Mouse (Mus musculus): ENCODE data around the gene Col4a4.

Gene Col4a4

DNA sequence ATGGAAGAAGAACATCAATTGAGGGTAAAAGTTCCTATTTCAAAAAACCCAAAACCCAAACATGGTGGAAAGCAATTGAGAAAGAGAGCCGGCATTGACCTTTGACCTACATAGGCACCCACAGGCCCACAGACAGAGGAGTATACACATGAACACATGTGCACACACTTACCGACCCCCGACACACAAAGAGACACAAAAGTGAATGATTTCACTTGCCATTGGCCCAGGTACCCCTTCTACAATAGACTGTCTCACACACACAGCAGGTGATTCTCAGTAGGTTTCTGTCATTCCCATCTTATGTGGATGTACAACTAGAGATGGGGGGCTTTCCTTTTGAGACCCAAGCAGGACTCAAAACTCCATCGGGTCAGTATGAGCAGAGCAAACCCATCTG, 110.8 kb downstream of the Col4a4 start:
- DNase-seq (ENCODE audit: low spot score in 2 of 2) = no peak

DNA sequence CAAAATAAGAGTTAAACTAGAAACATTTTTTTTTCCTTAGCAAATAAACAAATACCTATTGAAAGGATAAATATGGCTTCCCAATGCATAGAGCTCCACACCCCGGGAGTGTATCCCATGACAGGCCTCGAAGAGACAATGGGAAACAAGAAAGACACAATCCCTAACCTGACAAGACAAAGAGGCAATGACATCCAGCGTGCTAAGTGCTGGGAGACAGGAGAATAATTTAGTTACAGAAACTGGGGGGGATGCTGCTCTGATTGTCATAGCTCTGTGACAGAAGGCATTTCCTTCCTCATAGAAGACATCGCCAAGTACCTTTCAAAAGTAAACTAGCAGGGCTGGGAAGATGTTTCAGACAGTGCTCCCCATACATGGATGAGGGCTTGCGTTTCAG, 111.4 kb downstream of the Col4a4 start:
- no peak for DNase-seq (ENCODE audit: low spot score in 2 of 2)

DNA sequence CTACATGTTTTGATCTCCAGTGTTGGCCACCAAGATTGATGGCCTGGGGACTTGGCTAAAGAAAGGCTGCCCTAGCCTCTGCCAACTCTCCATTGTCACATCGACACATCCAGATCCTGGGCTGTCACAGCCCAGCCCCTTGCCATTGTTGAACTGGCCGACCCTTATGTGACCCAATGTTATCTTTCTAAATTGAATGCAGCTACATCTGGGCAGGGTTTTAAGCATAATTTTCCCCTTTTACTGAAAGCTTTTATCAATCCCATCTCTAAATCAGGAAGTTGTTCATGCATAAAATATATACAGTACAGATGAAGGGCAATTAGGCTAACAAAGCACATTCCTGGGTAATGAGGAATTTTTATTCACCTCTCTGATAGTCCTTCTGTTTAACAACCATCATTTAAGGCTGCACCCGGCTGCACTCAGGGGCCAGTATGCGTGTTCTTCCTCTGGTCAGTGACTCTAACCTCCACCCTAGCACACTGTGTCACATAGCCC, 112.1 kb downstream of the Col4a4 start:
- DNase-seq (ENCODE audit: low spot score in 2 of 2) = no peak

DNA sequence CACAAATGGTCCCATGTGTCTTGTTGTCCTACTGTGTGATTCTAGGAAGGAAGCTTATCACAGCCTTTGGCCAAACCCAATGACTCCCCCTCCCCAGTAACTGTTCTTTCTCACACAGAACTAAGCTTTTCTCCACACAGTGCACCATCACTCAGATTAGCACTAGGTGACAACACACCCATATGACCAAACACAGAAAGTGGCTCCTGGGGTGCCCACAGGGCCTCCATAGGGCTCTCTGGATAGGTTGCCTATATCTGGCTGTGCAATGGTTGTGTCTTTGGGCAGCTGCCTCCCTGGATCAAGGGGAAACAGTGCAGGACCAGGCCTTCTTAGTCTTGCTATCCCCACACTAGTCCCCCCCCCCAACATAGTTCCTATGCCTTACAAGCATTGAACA, 113.2 kb downstream of the Col4a4 start:
- DNase-seq (ENCODE audit: low spot score in 2 of 2) = no peak

DNA sequence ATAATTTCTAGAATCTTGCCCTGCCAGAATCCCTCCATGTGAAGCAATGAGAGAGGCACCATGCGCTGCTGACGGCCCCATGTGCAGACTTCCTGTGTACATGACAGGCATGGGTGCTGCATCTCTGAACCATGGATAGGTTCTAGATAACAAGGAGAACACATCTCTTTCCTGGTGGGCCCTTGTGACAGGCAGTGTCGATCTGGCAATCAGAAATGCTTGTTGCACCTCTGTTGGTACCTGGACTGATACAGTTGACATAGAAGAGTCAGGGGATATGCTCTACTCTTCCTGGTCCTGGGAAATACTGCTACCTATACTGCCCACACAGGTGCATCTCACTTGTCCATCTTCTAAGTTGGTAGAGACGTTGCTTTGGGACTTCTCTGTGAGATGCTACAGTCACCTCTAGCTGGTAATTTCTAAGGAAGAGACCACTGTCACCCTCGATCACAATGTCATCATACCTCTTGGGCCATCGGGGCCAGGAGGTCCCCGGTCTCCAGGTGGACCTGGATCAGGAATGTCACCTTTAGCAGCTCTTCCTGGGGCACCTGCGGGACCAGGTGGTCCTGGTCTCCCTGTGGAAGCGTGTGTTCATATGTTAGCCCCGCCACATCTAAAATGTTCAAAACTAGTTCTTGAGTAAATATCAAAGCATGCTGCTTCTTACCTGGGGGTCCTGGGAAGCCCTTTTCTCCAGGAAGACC, 116.0 kb downstream of the Col4a4 start:
- no peak for DNase-seq (ENCODE audit: low spot score in 2 of 2)

DNA sequence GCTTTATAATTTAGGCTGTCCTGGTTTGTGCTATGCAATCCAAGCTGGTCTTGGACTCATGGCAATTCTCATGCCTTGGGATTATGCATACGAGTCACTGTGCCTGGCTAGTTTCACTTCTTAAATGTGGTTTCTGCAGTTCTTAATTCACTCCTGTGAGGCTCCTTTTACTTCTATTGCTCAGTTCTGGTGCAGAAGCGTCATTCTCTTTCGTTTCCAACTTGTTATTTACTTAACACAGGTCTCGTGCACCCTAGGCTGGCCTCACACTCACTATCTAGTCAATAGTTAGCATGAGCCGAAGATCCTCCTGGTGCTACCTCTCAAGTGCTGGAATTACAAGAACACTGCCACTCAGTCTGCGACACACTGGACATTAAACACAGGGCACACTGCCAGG, 117.8 kb downstream of the Col4a4 start:
- DNase-seq (ENCODE audit: low spot score in 2 of 2) = no peak

DNA sequence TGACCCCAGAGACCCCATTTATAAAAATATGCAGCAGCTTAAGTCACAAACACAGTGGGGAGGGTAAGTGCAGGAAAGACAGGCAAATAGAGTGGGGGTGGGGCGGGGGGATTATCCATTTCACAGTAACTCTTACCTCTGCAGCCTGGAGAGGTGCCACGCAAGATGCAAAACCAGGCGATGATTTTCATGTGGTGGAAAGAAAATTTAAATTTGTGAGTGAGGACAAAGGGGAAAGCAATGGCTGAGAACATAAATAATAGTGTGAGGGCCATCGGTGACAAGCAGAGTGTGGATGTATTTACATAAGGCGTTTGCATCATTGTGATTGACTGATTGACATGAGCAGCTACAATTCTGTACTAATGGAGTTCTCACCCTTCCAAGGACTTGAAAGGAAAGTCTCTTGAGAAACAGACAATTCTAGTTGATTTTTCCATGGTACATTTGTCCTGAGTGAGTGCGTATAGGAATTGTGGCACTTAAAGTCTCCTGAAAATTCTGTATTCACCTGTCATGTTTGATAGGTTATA, 121.3 kb downstream of the Col4a4 start:
- DNase-seq (ENCODE audit: low spot score in 2 of 2) = no peak

DNA sequence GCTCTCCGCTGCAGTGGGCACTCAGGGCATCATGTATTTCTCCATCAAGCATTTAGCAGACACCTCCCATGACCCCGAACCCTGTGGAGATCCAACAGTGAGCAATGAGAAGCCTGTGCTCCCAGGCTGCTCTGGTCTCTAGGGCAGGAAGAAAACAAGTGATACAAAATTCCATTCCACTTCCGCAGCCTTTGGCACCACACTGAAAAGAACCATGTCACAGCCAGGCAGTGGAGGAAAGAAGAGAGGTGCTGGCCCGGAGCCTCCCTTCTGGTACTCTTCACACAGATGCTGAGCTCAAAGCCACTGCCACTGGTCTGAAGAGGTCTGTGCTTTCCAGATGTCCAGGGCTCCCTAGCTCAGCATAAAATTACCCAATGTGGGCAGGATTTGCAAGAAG, 125.6 kb downstream of the Col4a4 start:
- no peak for DNase-seq (ENCODE audit: low spot score in 2 of 2)

DNA sequence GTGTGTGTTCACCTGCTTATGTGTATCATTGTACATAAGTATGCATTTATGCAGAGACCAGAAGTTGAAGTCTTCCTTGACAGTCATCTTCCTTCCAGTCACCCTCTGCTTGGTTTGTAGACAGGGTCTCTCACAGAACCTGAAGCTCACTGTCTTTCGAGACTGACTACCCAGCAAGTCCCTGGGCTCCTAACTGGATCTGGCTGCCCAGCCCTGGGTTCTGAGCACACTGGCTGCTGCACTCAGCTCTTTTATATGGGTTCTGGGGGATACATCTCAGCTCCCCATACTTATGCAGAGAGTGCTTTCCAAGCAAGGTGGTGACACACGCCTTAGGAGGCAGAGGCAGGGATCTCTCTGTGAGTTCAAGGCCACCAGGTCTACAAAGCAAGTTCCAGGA, 126.7 kb downstream of the Col4a4 start:
- no peak for DNase-seq (ENCODE audit: low spot score in 2 of 2)

DNA sequence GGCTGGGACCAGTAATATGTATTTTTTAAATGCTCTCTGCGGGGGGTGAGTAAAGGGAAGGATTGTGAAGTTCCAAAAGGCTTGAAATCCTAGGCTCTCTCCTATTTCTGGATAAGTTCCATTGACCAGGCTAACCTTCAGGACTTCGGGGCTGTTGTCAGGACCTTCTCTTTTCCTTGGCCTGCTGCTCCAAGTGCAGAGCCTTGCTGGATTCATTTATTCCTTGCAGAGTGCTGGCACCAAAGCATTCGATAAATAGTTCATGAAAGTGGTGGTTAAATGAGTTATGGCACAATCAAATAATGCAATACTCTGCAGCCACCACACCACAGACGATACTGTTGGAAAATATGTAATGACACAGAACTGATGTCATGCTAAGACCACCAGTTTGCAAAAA, 127.3 kb downstream of the Col4a4 start:
- DNase-seq (ENCODE audit: low spot score in 2 of 2) = no peak

DNA sequence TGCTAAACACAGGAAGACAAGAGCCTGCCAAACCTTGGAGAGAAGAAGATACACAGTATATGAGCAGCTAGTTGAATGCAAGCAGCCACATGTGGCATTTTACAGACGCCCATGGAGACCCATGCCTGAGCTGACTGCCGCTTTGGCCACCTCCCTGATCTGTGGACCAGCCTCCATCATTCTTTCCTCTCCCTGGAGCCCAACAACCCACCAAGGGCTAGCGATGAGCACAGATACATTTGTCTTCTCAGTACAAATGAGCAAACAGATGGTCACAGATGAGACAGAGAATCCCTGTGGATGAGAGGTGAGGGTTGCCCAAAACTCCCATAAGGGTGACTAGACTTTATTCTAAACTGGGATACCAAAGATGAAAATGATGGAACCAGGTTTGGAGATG, 132.6 kb downstream of the Col4a4 start:
- DNase-seq (ENCODE audit: low spot score in 2 of 2) = no peak

DNA sequence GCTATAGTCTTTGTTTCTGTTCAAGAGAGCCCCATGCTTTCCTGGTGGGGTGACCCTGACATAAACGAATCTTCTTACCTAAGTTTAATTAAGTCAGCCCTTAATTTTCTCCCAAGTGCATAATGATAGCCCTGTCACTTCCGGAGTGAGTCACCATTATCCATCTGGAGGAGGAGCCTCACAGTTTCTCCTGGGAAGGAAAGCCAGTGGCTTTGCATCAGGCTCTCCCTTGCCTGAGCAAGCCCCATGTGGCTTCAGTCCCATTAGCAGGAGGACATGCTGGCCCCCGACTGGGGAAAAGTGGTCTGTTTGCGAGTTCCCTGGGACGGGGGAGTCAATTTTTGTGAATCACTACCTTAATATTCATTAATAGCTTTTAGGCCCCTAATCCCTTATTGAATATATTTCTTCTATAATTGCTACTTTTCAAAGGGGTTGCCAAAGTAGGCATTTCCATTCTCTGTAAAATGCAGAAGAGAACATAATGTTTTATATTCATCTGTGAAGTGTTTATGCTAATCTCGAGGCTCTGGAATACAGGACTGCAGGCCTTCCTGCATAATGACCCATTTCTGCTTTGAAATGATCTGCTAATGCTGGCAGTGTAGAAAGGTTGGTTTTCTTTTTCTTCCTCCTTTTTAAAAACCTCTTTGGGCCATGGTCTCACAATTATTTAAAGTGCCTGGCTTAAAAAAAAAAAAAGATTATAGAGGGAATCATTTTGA, 134.6 kb downstream of the Col4a4 start:
- DNase-seq (ENCODE audit: low spot score in 2 of 2) = no peak

DNA sequence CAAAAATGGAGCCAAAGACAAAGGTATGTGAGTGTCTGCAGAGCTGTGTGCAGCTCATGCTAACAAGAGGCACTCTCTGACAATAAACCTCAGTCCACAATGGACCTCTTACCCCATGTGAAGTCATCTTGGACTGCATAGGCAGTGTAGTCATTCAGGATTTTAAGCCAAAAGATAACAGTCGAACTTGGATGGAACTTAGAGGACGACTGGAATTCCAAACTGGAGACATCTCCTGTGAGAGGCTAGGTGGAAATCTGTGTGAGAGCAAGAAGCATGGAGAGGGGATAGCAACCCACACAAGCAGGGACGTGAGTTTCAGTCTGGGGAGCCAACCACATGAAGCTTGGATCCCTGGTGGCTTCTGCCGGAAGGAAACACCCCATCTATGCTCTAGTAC, 136.8 kb downstream of the Col4a4 start:
- no peak for DNase-seq (ENCODE audit: low spot score in 2 of 2)

DNA sequence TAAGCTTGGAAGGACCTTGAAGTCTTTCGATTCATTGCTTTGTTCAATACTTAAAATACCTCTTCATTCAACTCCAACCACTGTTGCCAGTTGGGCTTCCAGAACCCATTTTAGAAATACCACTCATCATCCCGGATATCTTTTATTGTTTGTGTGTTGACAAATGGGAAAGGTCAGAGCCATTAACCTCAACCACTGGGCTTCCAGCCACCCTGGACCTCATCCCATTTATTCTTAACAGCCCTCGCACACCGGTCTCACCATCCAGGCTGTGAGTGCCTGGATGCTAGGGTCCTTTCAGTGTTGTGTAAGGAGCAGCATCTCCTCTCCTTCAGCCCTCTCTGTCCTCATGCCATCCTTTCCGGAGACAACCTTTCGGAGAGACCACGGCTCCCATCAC, 140.6 kb downstream of the Col4a4 start:
- no peak for DNase-seq (ENCODE audit: low spot score in 2 of 2)

DNA sequence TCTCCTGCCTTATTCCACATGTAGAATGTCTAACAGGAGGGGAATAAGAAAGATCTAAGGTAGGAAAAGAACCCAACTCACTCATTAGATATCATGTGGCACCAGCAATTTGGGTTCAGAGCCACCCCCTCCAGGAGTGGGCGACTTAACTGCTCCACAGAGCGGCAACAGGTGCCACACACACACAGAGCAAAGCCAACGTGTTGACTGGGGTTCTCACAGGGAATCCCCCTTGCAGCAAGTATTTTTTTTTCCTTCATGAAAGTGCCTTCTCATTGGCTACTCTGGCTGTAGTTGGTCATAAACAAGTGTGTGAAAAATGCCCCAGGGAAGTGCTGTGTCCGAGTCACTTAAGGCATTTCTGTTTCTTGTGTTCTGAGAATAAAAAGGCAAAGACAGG, 143.1 kb downstream of the Col4a4 start:
- DNase-seq (ENCODE audit: low spot score in 2 of 2) = no peak

DNA sequence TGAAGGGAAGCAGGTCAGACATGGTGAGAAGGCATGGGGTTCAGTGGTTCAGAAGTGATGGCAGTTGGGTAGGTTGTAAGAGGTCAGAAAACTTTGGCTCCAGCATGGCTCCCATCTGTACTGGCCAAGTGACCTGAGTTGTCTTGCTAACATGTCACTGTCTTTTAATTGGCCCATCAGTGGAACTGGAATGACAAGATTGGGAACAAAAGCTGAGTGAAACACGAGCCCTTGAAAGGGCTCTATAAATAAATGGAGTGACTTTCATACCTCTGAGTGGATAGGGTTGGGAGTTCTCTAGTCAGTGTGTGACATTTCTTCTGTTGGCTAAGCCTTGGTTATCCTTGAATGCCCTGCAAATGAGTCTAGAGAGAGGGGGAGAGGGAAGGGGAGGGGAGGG, 146.5 kb downstream of the Col4a4 start:
- no peak for DNase-seq (ENCODE audit: low spot score in 2 of 2)

DNA sequence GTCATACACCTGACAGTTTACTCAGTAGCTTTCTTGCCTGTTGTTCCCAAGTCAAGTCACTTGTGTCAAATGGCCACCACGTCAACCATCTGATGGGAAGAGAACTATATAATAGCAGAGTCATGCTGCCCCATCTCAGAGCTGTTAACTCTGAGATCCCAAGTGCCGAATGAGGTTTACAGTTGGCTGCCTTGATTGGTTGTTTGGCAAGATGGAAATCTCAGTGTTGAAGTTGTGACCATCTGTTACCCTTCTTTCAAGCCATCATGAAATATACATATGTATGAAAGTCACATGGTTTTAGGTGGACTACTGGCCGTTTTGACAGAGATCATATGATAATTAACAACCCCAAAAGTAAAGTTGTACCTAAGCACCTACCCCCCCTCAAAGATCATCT, 149.4 kb downstream of the Col4a4 start:
- no peak for DNase-seq (ENCODE audit: low spot score in 2 of 2)

DNA sequence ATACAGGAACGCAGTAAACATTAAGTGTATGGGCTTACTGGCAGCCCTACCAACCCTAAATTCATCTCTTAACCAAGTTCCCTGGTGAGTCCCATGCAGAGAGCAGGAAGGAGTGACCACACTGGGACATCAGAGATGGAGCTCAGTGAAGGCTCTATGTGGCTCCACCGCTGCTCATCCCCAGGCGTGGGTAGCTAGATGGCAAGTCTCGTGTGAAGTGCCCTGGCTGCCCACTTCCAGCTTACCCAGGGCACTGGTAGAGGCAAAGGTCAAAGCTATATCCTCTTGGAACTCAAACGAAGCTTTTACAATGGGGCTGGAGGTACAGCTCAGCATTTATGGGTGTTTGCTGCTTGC, 153.0 kb downstream of the Col4a4 start:
- DNase-seq (ENCODE audit: low spot score in 2 of 2) = no peak

DNA sequence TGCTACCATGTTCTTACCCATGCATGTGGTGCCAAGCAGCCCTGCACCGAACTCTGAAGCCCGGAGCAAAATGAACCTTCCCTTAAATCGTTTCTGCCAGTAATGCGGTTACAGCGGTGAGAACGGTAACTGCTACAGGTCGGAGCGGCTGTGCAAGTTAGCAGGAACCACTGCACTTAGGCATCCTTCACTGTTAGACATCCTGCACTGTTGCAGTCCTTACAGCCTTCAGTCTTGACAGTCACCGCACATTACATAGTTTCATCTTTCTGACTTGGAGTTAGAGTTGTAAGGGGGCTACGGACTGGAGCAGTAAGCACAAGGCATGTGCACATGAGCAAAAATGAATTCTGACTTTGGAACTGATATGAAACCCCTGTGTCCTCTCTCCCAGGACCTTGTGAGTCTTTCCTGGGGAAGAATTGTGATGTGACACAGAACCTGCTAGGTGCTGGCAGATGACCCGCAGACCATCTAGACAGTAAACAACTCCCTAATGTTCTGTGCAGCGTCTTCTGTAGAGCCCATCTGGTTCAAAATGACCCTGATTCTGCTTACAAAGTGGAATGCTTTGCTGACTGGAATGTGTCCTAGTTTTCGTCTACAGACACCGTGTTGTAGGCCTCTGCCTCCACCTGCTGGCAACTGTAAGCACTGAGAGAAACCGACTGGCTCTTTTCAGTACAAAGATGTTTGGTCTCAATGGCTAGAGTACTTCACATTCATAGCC, 153.6 kb downstream of the Col4a4 start:
- peak in 1 of 2 experiments; percentile 14 for DNase-seq (ENCODE audit: low spot score in 2 of 2)

DNA sequence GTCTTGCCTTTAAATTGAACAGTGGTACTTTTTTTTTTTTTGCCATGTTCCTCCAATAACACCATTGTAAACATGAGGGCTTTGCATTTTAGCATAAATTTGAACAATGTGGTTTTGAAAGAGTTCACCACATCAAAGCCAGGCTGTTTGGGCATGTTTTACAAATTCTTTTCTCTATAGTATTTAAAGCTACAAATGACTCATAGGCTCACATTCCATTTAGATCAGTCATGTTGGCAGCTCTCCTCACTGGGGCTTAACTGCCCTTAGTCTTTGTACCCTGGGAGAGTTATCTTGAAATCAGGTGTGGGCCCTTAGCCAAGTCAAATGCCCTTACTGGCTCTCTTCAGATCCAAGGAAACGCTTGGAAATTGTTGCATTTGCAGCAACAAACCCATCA, 157.6 kb downstream of the Col4a4 start:
- no peak for DNase-seq (ENCODE audit: low spot score in 2 of 2)

DNA sequence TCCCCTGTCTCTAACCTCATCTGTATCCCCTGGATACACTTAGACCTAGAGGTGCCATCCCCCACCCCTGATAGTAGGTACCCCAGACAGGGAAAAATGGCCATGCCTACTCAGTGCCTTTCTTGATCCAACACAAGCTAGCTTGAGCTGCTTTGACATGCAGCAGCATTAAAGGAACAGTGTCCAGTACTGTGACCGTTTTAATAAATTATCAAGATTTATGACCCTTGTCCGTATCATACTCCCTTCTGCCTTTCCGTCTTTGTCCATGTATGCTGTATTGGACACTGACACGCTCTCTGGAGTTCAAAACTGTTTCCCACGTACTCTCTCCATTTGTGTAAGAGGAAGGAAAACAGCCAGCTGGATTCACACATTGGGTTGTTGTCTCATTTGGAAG, 158.9 kb downstream of the Col4a4 start:
- DNase-seq (ENCODE audit: low spot score in 2 of 2) = no peak

DNA sequence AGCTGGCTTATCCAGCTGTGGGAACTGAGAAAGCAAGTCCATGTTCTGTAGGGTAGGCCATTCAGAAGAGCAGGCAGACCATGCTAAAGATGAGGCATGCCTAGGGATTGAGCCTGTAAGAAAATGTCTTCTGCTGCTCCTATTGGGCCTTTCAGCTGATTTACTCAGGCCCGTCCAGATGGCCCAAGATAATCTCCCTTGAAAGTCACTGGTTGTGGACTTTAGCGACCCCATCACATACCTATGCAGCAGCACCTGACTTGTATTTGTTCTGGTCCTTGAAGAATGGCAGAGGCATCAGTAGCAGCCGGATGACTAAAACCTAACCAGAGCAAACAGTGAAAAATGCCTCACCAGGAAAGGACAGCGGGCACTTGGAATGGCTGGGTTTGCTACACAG, 171.0 kb downstream of the Col4a4 start:
- no peak for DNase-seq (ENCODE audit: low spot score in 2 of 2)
